Mouse (Mus musculus): ENCODE measurements around the gene Acp6.

DNA sequence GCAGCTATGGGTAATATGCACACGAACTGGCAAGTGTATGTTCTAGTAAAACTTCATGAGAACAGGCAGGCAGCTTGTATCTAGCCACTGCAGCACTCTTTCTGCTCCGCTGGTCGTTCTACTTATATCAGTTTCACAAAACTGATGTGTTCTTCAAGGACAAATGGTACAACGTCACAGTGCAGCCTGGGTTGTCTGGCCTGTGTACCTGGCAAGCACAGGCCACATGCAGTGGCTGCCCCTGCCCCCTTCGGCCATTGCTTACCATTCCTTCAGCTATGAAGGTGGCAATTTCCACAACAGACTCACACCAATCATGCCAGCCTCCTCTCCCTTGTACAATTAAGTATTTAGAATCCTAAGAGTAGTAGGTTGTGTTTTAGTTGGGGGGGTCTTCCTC, 14.1 kb downstream of the Acp6 start:
- no peak for TF ChIP-seq GATA1 (IDR thresholded peaks at IDR 0.05; ENCODE audit: borderline replicate concordance, low read length)
- no peak for TF ChIP-seq FLI1 (IDR thresholded peaks at IDR 0.05; ENCODE audit: low read length)

All from megakaryocyte, embryonic 14.5 days (primary cell).